Mouse (Mus musculus) right cerebral cortex, adult 2 months (tissue): ENCODE measurements around the gene Ppp1r9b.
A peak's percentile ranks its signal among the peaks of the same experiment; 100 is the strongest.

Source experiments
- DNase-seq, 2 experiments: peaks; one replicate each; pipeline ENCODE4 v3.0.0; 2021 to 2022; ENCODE audit warnings: low spot score in 2 of 2

The Ppp1r9b gene

DNA sequence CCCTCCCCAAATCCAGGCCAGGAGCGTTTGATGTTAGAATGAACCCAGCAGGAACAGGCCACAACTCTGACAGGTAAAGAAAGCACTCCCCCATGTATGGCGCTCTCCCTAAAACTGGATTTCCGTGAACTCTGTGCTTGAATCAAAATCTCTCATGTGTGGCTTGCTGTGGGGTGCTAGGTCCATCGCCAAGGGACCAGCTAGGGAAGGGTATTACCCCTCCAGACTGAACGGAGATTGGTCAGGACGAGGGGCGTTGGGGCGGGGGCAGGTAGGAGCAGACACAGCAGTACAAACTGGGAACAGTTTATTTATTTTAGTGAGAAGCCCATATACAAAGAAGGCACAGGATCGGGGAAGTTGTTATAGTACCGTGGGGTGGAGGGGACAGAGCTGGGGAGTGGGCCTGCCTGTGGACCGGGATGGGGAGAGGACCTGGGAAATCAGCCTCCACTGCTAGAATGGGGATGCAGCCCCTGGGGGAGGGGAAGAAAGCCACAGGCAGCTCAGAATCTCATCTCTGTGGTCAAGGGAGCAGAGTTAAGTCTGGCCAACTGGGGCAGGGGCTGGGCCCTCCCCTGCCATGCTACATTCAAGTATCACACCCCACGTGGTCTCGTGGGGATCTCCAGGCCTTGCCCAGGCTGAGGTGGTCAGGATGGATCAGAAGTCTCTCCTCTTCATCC is 53.5 kb downstream of the Ppp1r9b start:
- no peak for DNase-seq

DNA sequence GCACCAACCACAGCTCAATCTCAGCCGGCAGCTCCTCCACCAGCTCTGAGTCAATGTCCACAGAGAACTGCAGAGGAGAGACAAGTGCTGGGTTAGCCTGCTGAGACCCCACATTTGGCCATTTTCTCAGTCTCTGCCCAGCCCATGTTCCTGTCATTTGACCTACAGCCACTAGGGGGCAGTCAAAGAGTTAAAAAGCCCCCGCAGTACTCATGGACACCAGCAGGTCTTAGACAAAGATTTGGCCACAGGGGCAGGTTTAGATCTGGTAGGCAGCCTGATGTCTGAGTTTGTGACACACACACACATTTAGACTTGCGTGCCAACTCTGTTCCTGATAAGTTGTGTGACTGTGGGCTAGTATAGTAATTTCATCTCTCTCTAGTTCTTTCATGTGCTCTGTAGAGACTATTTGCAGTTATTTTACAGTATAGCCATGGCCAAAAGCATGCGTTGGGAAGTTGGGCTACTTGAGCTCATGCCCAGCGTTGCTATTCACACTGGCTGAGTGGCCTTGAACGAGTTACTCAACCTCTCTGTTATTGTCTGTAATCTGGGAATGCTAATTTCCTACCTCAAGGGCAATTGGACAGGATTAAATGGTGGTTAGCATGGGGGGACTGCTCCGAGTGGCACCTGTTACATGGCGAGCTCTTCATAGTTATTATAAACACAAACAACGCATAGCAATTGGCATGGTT is 56.3 kb downstream of the Ppp1r9b start:
- peak; percentile 58 to 61 for DNase-seq

DNA sequence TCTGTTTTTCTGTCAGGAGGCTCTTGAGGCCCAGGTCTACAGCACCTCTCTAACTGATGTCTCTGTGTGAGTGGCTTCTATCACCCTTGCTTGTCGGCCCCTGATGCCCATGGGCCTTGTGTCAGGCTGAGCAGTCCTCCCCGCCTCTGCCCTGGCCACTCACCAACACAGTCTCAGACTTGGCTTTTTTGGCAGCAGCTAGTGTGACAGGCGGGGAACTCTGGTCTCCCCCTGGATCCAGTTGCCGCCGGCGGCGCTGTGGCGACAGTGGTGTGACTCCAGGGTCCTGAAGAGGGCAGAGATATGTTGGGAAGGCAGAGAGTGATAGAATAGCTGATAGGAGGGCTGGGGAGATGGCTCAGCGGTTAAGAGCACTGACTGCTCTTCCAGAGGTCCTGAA is 62.2 kb downstream of the Ppp1r9b start:
- no peak for DNase-seq
